Mouse (Mus musculus): Measurements from ENCODE around the gene Ric8a.

DNA sequence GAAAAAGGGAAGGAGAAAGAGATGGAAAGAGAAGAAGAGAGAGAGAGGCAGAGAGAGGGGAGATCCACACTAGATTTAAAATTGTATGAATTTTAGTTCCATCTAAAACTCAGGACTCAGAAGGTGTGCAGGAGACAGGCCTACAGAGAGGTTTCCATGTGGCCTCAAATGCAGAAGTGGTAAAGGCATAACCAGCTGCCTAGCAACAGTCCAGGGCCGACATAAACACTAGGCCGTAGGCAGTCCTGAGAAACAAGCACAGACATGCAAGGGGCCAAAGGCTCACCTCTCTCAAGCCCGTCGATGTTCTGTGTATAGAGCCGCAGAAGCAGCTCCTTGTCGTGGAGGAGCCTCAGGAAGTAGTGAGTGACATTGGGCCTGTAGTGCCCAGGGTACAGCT lies 20.6 kb downstream of the Ric8a start:
- TF ChIP-seq CTCF (IDR thresholded peaks at IDR 0.05; ENCODE audit: low read depth, low read length) (no peak), EP300 (IDR thresholded peaks at IDR 0.05; ENCODE audit: insufficient read depth, low read depth, low read length) (no peak)
